Mouse (Mus musculus) limb, embryonic 12.5 days (tissue): Measurements from ENCODE around the gene Prps1l1. TPM values are rescaled to one million over a fixed set of nuclear protein-coding genes. Genes with fewer than 3 reads are reported as not detected.

Source experiments
- ATAC-seq: fragments of 200-750 bp; cut with Nextera tagmentation; 2 replicates; pipeline ENCODE4 v1.8.0; 2017; ENCODE audit warnings: low read depth, moderate TSS enrichment; ENCODE audit not compliant: insufficient number of reproducible peaks, insufficient read depth, low FRiP score, low TSS enrichment
- H3K27ac ChIP-seq: fragments of 300-500 bp; sonication (generic); 2 replicates; pipeline ENCODE4 v1.5.1; 2016; ENCODE audit warnings: mild to moderate bottlenecking, moderate library complexity
- H3K27me3 ChIP-seq: fragments of 300-500 bp; sonication (generic); 2 replicates; pipeline ENCODE4 v1.6.1; 2016; ENCODE audit warnings: mild to moderate bottlenecking, moderate library complexity
- H3K36me3 ChIP-seq: fragments of 300-500 bp; sonication (generic); 2 replicates; pipeline ENCODE4 v1.6.1; 2016; ENCODE audit warnings: mild to moderate bottlenecking, moderate library complexity
- H3K4me1 ChIP-seq: fragments of 300-500 bp; sonication (generic); replicated peaks from 2 replicates; pipeline ENCODE4 v1.6.1; 2016
- H3K4me2 ChIP-seq: fragments of 300-500 bp; sonication (generic); 2 replicates; pipeline ENCODE4 v1.6.1; 2016; ENCODE audit warnings: mild to moderate bottlenecking, moderate library complexity
- H3K4me3 ChIP-seq: fragments of 300-500 bp; sonication (generic); replicated peaks from 2 replicates; pipeline ENCODE4 v1.5.1; 2016; ENCODE audit warnings: mild to moderate bottlenecking
- H3K9ac ChIP-seq: fragments of 300-500 bp; sonication (generic); replicated peaks from 2 replicates; pipeline ENCODE4 v1.6.1; 2016; ENCODE audit warnings: mild to moderate bottlenecking, moderate library complexity
- H3K9me3 ChIP-seq: fragments of 300-500 bp; sonication (generic); 2 replicates; pipeline ENCODE4 v1.6.1; 2016; ENCODE audit warnings: mild to moderate bottlenecking, moderate library complexity
- WGBS: fragments of 180-500 bp; shearing (Covaris S2); methylation state at CpG from one replicate; pipeline ENCODE4 v1.1.7; 2016; 5-methylcytosine and 5-hydroxymethylcytosine counted together
- polyA plus RNA-seq: library from polyadenylated mRNA; unstranded; fragments of >200 nt; fragmentation: Nextera tagmentation; extraction: Ambion mirVana; gene quantifications from 2 replicates; pipeline ENCODE4 v1.2.1, GENCODE M21; 2016

Gene Prps1l1
- polyA plus RNA-seq, 1 experiment from 2014 or later, result not detected

GRCm38 (mm10) chr12:35005748-35006147, 21.2 kb downstream of the Prps1l1 start:
- H3K9ac ChIP-seq, result no peak overlapping the region
- no peaks in the 10 kb centered on the region for H3K27me3 ChIP-seq
- no peaks in the 10 kb centered on the region for H3K36me3 ChIP-seq
- H3K4me1 ChIP-seq, result no peaks in the 10 kb centered on the region; the same call in 1 of the 2 replicates
- no peak overlapping the region for H3K4me3 ChIP-seq
- H3K4me2 ChIP-seq, result no peak overlapping the region
- no peak for ATAC-seq
- no peak overlapping the region for H3K27ac ChIP-seq
- H3K9me3 ChIP-seq, result no peaks in the 10 kb centered on the region

- H3K9me3 ChIP-seq, result no peaks in the 10 kb centered on the region
- H3K4me2 ChIP-seq, result no peak overlapping the region
- H3K4me1 ChIP-seq, result no peaks in the 10 kb centered on the region; the same call in 1 of the 2 replicates
- no peaks in the 10 kb centered on the region for H3K27me3 ChIP-seq
- ATAC-seq, result no peak
- H3K4me3 ChIP-seq, result no peak overlapping the region
- WGBS, result 86% methylated on average over 1 of the region's 1 CpGs
- no peak overlapping the region for H3K27ac ChIP-seq
- no peaks in the 10 kb centered on the region for H3K36me3 ChIP-seq
- H3K9ac ChIP-seq, result no peak overlapping the region
Measured at GRCm38 (mm10) chr12:35007851-35008250, 23.3 kb downstream of the Prps1l1 start.

GRCm38 (mm10) chr12:35008340-35009137, 24.0 kb downstream of the Prps1l1 start:
- Histone ChIP-seq H3K9me3 (no peaks in the 10 kb centered on the region), H3K4me1 (no peaks in the 10 kb centered on the region; the same call in 1 of the 2 replicates), H3K4me2 (no peak overlapping the region), H3K9ac (no peak overlapping the region), H3K36me3 (no peaks in the 10 kb centered on the region), H3K4me3 (no peak overlapping the region), H3K27me3 (no peaks in the 10 kb centered on the region), H3K27ac (no peak overlapping the region)
- ATAC-seq, result no peak
- 67% methylated on average over 11 of the region's 11 CpGs for WGBS

- Histone ChIP-seq H3K9me3 (no peaks in the 10 kb centered on the region), H3K36me3 (no peaks in the 10 kb centered on the region), H3K9ac (no peak overlapping the region), H3K4me2 (no peak overlapping the region), H3K27ac (no peak overlapping the region), H3K4me3 (no peak overlapping the region), H3K27me3 (no peaks in the 10 kb centered on the region; the same call in 1 of the 2 replicates), H3K4me1 (no peaks in the 10 kb centered on the region; the same call in 1 of the 2 replicates)
- WGBS, result 81% methylated on average over 1 of the region's 1 CpGs
- no peak for ATAC-seq
Measured at GRCm38 (mm10) chr12:35011462-35011861, 26.9 kb downstream of the Prps1l1 start.

- Histone ChIP-seq H3K4me3 (no peak overlapping the region), H3K4me2 (no peak overlapping the region), H3K9ac (no peak overlapping the region), H3K9me3 (no peaks in the 10 kb centered on the region), H3K27me3 (no peaks in the 10 kb centered on the region; the same call in 1 of the 2 replicates), H3K27ac (no peak overlapping the region), H3K36me3 (no peaks in the 10 kb centered on the region), H3K4me1 (no peaks in the 10 kb centered on the region)
- ATAC-seq, result no peak
- 70% methylated on average over 2 of the region's 2 CpGs for WGBS
Measured at GRCm38 (mm10) chr12:35013950-35014349, 29.4 kb downstream of the Prps1l1 start.

- Histone ChIP-seq H3K4me2 (no peak overlapping the region), H3K9ac (no peak overlapping the region), H3K27me3 (no peaks in the 10 kb centered on the region; the same call in 1 of the 2 replicates), H3K4me1 (no peaks in the 10 kb centered on the region), H3K9me3 (no peaks in the 10 kb centered on the region), H3K27ac (no peak overlapping the region), H3K36me3 (no peaks in the 10 kb centered on the region), H3K4me3 (no peak overlapping the region)
- 60% methylated on average over 3 of the region's 3 CpGs for WGBS
- ATAC-seq, result no peak
Measured at GRCm38 (mm10) chr12:35016056-35016455, 31.5 kb downstream of the Prps1l1 start.

GRCm38 (mm10) chr12:35016481-35017250, 32.1 kb downstream of the Prps1l1 start:
- Histone ChIP-seq H3K4me2 (no peak overlapping the region), H3K9me3 (no peaks in the 10 kb centered on the region), H3K4me3 (no peak overlapping the region), H3K36me3 (no peaks in the 10 kb centered on the region), H3K4me1 (no peaks in the 10 kb centered on the region), H3K27me3 (no peaks in the 10 kb centered on the region; the same call in 1 of the 2 replicates), H3K9ac (no peak overlapping the region), H3K27ac (no peak overlapping the region)
- 75% methylated on average over 9 of the region's 9 CpGs for WGBS
- ATAC-seq, result no peak

GRCm38 (mm10) chr12:35018679-35019237, 34.2 kb downstream of the Prps1l1 start:
- Histone ChIP-seq H3K27ac (no peak overlapping the region), H3K36me3 (no peaks in the 10 kb centered on the region), H3K9ac (no peak overlapping the region), H3K4me2 (no peak overlapping the region), H3K9me3 (no peaks in the 10 kb centered on the region), H3K4me1 (no peaks in the 10 kb centered on the region), H3K27me3 (no peaks in the 10 kb centered on the region; the same call in 1 of the 2 replicates), H3K4me3 (no peak overlapping the region)
- 86% methylated on average over 9 of the region's 9 CpGs for WGBS
- no peak for ATAC-seq

GRCm38 (mm10) chr12:35021285-35021684, 36.7 kb downstream of the Prps1l1 start:
- no peaks in the 10 kb centered on the region for H3K4me1 ChIP-seq
- H3K27me3 ChIP-seq, result no peaks in the 10 kb centered on the region
- no peak overlapping the region for H3K27ac ChIP-seq
- ATAC-seq, result no peak
- H3K36me3 ChIP-seq, result no peaks in the 10 kb centered on the region
- H3K9me3 ChIP-seq, result no peaks in the 10 kb centered on the region
- no peak overlapping the region for H3K4me3 ChIP-seq
- no peak overlapping the region for H3K4me2 ChIP-seq
- WGBS, result 83% methylated on average over 9 of the region's 9 CpGs
- H3K9ac ChIP-seq, result no peak overlapping the region

GRCm38 (mm10) chr12:35022066-35022465, 37.5 kb downstream of the Prps1l1 start:
- no peak overlapping the region for H3K9ac ChIP-seq
- H3K27me3 ChIP-seq, result no peaks in the 10 kb centered on the region
- H3K4me2 ChIP-seq, result no peak overlapping the region
- 61% methylated on average over 10 of the region's 10 CpGs for WGBS
- no peak overlapping the region for H3K27ac ChIP-seq
- H3K36me3 ChIP-seq, result no peaks in the 10 kb centered on the region
- H3K4me1 ChIP-seq, result no peaks in the 10 kb centered on the region
- ATAC-seq, result no peak
- H3K4me3 ChIP-seq, result no peak overlapping the region
- H3K9me3 ChIP-seq, result no peaks in the 10 kb centered on the region

GRCm38 (mm10) chr12:35025916-35026432, 41.4 kb downstream of the Prps1l1 start:
- no peak for ATAC-seq
- WGBS, result 73% methylated on average over 4 of the region's 4 CpGs
- Histone ChIP-seq H3K36me3 (no peaks in the 10 kb centered on the region), H3K27me3 (no peaks in the 10 kb centered on the region), H3K4me3 (no peak overlapping the region), H3K9ac (no peak overlapping the region), H3K4me2 (no peak overlapping the region), H3K9me3 (no peaks in the 10 kb centered on the region), H3K27ac (no peak overlapping the region), H3K4me1 (no peaks in the 10 kb centered on the region)
